Mouse (Mus musculus) gastrocnemius, postnatal 36 days (tissue): Measurements from ENCODE around the gene Lrrc74a. TPM values are rescaled to one million over a fixed set of nuclear protein-coding genes. Genes with fewer than 3 reads are reported as not detected.

Experiments used
- DNase-seq, 2 experiments: peaks; one replicate each; pipeline ENCODE4 v3.0.0; 2022
- intact Hi-C: fragments of 180-260 bp; cut with DNase I; formaldehyde crosslinking; loops from one replicate; pipeline ENCODE4 v1.15.1; 2025
- total RNA-seq, 2 experiments: library from RNA; stranded (reverse); gene quantifications; 2 replicates each; pipeline ENCODE4 v1.2.3; 2021

Gene Lrrc74a
- total RNA-seq, 2 experiments from 2014 or later = not detected

DNA sequence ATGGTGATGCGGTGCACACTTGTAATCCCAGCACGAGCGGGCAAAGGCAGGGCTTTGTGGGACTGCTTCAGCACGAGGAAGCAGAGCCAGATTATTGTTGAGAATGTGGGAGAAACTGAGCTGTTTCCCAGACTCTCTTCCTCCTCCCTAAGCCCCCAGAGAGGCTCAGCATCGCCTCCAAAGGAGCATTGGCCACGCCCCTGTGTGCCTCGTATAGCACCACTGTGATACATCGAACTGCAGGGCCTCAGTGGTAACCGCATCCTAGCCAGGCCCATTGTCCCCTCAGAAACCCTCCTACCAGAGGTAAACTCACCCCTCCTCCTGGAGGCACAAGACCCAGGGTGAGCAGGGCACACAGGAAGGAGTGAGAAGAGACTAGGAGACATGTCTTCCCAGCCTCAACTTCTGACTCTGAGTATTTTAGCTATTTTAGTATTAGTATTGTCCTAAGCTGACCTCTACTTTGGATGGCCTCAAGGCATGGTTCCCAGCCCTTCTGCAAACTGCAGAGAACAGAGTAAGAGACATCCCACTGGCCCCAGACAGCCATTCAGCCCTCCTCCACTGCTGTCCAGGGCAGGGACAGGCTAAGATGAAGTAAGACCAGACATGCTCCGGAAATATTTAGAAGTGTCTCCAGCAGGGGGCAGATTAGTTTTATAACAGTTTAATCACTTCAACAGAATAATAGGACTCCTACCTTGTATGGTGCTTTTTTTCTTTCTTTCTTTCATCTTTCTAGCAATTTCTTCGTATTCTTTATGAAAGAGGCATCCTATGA is 45.2 kb downstream of the Lrrc74a start:
- intact Hi-C loops = loop anchor here (2.0 kb wide), 1 partner anchor 13 kb away; no protein-coding TSS in a partner anchor
- DNase-seq = peak in 1 of 2 experiments; percentile 55

GRCm38 (mm10) chr12:86781654-86782202 is 47.6 kb downstream of the Lrrc74a start:
- DNase-seq = no peak
- intact Hi-C loops = no loop called here

- intact Hi-C loops = no loop called here
- no peak for DNase-seq
Measured at GRCm38 (mm10) chr12:86786149-86787019, 52.2 kb downstream of the Lrrc74a start.

GRCm38 (mm10) chr12:86787020-86787553 is 52.9 kb downstream of the Lrrc74a start:
- intact Hi-C loops = no loop called here
- no peak for DNase-seq

DNA sequence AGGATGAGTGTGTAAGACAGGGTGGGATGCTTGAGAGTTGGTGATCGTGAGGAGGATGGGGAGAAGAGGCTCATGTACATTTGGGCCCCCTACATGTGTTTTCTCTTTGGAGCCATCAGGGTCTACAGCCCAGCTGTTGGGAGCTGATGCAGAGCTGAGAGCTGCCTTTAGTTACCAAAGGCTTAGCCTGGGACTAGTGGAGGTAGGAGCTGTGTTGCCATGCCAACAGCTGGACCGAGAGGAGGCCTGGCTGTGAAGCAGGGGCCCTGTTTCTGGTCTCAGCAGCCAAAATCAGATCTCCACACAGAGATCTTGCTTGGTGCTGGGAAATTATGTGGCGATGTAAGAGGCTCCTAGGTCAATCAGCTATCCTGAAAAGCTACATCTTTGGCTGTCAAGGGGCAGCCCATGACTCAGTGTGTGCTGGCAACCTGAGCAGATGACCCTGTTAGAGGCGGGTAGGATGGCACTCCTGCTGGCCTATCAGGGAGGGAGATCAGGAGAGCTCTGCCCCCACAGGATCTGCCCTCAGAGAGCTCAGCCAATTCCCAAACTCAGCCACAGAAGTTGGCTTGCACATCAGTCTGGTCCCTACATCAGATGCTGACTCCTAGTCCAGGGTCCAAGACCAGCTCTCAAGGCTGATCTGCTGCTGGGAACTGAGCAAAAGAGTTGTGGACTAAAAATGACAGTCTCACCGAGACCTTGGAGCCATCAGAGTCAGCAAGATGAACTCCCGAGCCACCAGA is 56.1 kb downstream of the Lrrc74a start:
- no peak for DNase-seq
- intact Hi-C loops = no loop called here

DNA sequence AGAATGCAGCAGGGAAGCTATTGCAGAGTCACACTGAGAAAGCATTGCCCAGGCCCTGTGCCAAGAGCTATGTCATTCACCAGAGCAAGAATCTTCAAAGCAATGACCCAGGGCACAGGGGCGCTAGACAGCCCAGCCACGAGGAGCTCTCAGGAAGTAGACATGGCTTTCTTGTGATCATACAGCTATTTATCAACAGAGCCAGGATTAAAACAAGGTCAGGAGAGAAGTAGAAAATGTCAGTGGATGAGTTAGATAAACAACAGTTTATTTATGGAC is 56.6 kb downstream of the Lrrc74a start:
- peak; percentile 58 to 65 for DNase-seq
- intact Hi-C loops = no loop called here

DNA sequence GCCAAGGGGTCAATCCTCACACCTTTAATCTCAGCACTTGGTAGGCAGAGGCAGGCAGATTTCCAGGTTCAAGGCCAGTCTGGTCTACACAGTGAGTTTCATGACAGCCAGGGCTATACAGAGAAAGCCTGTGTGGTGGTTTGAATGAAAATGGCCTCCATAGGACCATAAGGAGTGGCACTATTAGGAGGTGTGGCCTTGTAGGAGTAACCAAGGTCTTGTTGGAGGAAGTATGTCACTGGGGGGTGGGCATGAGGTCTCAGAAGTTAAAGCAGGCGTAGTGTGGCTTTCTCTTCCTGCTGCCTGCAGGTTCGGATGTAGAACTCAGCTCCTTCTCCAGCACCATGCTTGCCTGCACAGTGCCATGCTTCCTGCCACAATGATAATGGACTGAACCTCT is 57.8 kb downstream of the Lrrc74a start:
- intact Hi-C loops = loop anchor here (2.0 kb wide), 1 partner anchor 13 kb away; no protein-coding TSS in a partner anchor
- no peak for DNase-seq

- intact Hi-C loops = loop anchor here (2.0 kb wide), 1 partner anchor 15 kb away; no protein-coding TSS in a partner anchor
Measured at GRCm38 (mm10) chr12:86793830-86794229, 59.7 kb downstream of the Lrrc74a start.

DNA sequence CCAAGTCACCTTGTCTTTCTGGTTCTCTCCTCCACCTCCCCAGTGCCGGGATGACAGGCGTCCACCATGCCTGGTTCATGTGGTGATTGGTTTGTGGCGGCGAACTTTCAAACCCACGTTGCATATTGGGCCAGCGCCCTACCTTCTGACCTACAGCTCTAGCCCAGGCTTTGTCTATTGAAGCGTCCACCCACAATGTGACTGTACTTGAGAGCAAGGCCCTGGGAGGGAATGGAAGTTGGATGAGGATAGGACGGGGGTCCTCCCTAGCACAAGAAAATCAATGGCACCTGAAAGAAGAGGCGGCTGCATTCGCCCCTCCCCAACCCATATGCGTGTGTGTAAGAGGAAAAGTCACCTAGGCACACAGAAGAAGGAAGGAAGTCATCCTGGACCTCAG is 60.2 kb downstream of the Lrrc74a start:
- intact Hi-C loops = no loop called here
- DNase-seq = no peak

More at GRCm38 (mm10) chr12:86793830-86794229, 59.7 kb downstream of the Lrrc74a start:
- peak in 1 of 2 experiments; percentile 55 for DNase-seq

DNA sequence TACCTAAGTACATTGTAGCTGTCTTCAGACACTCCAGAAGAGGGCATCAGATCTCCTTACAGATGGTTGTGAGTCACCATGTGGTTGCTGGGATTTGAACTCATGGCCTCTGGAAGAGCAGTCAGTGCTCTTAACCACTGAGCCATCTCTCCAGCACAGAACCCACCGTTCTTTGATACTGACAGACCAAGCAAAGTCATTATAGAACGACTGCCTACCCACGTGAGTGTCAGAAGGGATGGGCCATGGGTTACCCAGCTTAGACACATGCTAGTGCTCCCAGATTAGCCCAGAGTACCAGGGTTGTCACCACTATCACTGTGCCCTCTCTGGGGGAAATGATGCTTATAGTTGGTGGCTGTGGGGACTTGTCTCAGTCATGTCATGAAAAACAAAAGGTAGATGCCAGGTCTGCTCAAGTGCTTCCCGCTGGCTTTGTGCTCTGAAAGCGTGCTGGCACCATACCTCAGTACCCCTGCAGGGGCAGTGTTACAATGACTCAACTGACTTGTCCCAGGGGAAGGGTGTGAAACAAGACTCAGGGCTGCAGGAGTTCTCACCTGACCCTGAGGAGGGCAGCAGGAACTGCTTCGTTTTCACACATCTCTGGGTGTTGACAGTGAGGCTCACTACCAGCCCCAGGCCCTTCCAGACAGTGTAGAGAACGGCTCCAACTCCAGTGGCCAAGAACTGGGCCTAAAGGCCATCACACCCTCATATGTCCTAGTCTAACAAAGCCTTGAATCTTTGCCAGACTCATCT is 61.1 kb downstream of the Lrrc74a start:
- DNase-seq = no peak
- intact Hi-C loops = no loop called here

DNA sequence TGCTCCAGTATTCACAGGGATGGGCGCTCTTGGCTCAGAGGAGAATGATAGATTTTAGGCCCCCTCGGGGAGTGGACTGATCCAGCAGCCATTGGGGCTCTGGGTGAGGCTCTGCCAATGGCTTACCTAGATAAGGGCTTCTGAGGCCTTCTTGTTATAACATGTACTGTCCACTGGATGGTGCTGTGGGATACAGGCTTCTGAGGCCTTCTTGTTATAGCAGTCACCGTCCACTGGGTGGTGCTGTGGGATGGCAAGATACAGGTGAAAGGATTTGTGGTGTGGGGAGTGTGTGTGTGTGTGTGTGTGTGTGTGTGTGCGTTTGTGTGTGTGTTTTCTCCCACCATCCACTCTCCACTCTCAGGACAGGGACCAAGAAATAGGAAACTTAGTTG is 61.7 kb downstream of the Lrrc74a start:
- DNase-seq = peak; percentile 69 to 76
- intact Hi-C loops = loop anchor here (1.0 kb wide), 1 partner anchor 110 kb away; no protein-coding TSS in a partner anchor

- DNase-seq = no peak
- intact Hi-C loops = loop anchor here (1.0 kb wide), 1 partner anchor 110 kb away; no protein-coding TSS in a partner anchor
Measured at GRCm38 (mm10) chr12:86796351-86796750, 62.2 kb downstream of the Lrrc74a start.

- intact Hi-C loops = no loop called here
- DNase-seq = no peak
Measured at GRCm38 (mm10) chr12:86797771-86798170, 63.6 kb downstream of the Lrrc74a start.

- DNase-seq = peak; percentile 86 to 90
- intact Hi-C loops = no loop called here
Measured at GRCm38 (mm10) chr12:86798773-86799540, 64.8 kb downstream of the Lrrc74a start.

DNA sequence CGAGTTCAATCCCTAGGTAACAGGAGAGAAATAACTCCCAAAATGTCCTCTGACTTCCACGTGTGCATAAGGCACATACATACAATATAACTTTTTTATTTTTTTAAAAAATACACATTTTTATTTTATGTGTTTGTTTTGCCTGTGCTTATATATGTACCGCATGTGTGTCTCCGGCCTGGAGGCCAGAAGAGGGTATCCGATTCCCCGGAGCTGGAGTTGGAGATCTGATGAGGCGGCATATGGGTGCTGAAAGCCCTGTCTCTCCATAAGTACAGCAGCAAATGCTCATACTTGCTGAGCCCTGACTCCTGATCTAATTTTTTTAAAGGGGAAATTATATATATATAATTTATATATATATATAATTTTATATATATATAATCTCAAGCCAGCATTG is 65.6 kb downstream of the Lrrc74a start:
- intact Hi-C loops = loop anchor here (2.0 kb wide), 1 partner anchor 83 kb away; no protein-coding TSS in a partner anchor
- no peak for DNase-seq

- DNase-seq = peak in 1 of 2 experiments; percentile 47
- intact Hi-C loops = loop anchor here (2.0 kb wide), 1 partner anchor 82 kb away; no protein-coding TSS in a partner anchor
Measured at GRCm38 (mm10) chr12:86800336-86800735, 66.2 kb downstream of the Lrrc74a start.

- intact Hi-C loops = loop anchor here (2.0 kb wide), 1 partner anchor 82 kb away; no protein-coding TSS in a partner anchor
- DNase-seq = peak in 1 of 2 experiments; percentile 69
Measured at GRCm38 (mm10) chr12:86800765-86801147, 66.6 kb downstream of the Lrrc74a start.
